Mouse (Mus musculus) left cerebral cortex, adult 9 months (tissue): ENCODE results near the gene Shisal2b.
A peak's percentile ranks its signal among the peaks of the same experiment; 100 is the strongest.
"Not testable (repeated sequence)": the region's sequence is repeated elsewhere in the genome, so short reads cannot be mapped to it uniquely, and the experiment has no call there.

Experiments used
- DNase-seq, 2 experiments: peaks; one replicate each; pipeline ENCODE4 v3.0.0; 2022; ENCODE audit warnings: low spot score in 2 of 2

The Shisal2b gene

DNA sequence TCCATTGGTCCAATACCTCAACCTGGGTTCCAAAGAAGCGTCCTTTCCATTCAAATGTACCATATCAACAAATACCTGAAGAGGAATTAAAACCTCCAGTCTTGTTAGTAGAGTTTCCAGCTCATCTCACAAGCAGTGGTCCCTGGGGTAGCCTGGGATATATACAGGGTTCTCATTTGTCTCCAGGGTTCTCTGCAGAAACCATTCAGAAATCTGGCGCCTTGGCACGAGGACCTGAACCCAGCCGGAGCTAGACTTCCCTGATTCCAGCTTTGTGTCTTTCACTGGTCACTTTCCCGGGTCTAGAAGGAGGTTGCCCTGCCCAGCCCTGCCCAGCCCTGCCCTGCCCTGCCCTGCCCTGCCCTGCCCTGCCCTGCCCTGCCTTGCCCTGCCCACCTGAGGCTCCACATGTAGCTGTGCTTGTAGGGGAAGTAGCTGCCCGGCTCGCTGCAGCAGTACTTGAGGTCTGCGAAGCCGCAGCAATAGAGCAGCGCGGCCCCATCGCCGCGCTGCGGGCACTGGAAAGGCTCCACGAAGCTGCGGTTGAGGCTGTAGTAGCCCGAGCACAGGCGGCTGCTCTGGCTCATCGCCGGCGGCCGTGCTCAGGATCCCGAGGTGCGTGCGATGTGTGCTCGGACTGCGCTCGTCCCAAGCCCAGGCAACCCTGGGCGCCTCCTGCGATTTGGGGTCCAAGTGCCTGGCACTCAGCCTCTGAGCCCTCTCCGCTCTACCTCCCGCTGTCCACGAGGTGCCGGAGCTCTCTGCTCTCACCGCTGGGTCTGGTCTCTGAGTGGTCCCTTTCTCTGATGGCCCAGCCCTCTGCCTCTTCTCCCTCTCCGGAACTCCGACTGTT is at the start of gene Shisal2b:
TSS of gene Shisal2b (minus strand) at position 767 of the 853 bp plus-strand sequence.
- no peak for DNase-seq

DNA sequence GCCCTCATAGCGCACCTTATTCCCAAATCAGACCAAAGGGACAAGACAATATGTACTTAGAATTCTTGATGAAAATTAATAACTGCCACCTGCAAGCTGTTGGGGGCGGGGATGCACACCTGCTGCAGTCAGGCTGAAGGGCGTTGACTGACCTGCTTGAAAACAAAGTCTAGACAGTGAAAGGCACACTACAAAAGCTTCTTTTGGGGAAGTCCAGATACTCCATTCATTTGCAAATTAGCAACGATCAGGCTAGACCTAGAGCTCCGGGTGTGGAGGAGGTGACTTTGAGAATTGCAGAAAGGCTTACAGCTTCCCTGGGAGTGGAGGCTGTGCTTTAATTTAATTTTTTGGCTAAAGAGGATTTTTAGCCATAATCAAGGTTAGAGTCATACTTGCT is 47.9 kb upstream of the Shisal2b start:
- not testable (repeated sequence) for DNase-seq

DNA sequence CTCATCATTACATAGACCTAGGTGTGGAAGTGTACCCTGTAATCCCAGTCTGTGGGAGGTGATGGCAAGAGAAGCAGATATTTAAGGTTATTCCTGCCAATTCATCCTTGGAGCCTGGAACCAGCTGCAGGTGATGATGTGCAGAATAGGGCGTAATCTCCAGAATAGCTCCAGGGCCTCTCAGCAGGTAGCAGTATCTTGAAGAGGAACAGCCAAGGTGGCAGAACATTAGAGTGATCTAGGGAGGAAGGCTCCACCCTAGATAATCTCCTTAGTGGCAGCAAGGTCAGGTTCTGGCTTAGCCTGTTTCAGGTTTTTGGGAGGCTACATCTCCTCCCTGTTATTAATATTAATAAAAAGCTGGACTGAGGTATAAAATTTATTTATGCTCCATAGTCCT is 47.3 kb upstream of the Shisal2b start:
- not testable (repeated sequence) for DNase-seq

DNA sequence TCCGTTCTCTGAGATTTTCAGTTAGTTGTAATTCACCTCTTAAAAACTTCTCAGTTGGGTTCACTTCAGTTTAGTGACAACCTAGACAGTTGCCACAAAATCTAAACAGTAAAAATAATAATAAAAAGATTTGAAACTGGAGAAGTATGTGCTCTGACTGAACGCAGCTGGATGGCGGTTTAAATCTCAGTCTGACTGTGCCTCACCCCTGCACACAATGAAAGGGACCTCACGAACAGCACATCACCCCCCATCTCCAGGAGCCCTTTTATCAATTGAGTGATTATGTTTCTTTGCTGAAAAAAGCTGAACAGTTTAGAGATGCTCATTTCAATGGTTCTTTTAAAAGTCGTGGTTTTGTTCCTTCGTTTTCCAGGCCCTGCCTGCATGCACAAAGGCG is 45.0 kb upstream of the Shisal2b start:
- no peak for DNase-seq

- DNase-seq: no peak
These were observed 31.1 kb upstream of the Shisal2b start for GRCm38 (mm10) chr13:104894771-104895170.

DNA sequence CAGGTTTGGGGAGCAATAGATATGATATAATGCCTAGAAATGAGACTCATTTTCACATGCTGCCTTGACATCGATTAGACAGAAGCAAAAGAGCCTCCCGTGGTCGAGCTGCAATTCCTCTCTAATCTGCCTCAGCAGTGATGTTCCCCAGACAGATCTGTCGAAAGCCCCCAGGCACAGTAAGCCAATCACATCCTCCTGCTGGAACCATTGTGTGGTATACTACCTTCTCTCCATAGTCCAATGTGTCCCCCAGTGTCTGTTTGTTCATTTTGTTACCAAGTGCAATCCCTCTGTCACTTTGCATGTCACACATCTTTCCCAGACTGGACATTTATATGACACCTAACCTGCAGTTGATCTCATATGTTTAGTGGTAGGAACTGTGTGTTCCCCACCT is 28.6 kb upstream of the Shisal2b start:
- DNase-seq: no peak

DNA sequence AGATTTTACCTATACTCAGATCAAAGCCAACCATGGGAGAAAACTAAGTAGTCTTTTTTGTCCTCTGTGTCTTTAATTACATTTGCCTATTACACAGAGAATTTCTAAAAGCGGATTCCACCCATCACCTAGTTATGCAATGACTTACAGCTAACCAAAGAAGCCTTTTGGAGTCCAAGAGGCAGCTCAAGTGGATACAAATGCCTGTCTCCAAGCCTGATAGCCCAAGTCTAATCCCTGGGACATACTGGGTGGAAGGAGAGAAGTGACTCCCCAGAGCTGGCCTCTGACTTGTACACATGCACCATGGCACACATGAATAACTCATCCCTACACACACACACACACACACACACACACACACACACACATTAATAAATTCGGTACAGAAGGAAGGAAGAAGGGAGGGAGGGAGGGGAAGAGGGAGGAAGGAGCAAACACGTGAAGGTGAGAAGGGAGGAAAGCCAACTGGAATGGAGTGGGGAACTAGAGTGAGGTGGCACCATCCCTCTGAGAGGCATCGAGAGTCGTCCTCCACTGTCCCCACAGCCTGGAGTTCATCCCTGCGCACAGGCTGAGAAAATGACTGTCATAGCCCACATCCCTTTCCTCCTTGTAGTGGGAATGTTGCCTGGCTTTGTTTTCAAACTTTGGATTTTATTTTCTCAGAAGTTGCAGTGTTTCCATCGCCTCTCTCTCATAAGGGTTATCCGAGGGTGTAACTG is 22.8 kb upstream of the Shisal2b start:
- DNase-seq: no peak

- DNase-seq: no peak
These were observed 20.0 kb upstream of the Shisal2b start for GRCm38 (mm10) chr13:104883566-104884249.

DNA sequence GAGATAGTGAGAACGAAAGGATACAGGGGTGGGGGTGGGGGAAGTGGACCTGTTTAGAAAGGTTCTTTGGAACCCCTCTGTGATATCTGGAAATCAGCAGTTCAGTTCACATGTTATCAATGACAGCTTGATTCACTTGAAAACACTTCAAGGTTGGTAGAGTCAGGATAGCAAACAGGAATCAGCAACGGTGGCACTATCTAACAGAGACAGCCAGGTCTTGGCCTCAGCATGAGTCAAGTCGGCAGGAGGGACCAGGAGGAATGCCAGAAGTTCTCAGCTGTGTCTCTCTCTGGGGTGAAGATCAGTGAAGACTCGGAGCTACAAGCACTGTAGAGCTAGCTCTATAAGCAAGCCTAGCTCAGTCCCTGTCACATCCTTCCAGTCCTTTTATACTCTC is 14.8 kb upstream of the Shisal2b start:
- no peak for DNase-seq

DNA sequence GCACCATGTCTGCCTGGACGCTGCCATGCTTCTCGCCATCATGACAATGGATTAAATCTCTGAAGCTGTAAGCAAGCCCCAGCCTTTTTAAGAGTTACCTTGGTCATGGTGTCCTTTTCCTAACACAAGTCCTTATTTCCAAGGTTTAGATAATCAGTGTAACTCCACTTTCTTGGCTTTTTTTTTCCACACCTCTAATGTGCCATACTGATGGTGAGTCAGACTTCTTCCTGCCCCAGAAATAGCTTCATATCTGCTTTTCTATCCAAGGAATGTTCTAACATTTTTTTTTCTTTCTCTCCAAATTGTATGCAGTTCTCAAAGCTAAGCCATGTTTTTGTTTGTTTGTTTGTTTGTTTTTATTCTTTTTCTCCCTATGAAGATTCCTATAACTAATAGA is 6.2 kb upstream of the Shisal2b start:
- DNase-seq: no peak

GRCm38 (mm10) chr13:104866726-104867125 is 3.0 kb upstream of the Shisal2b start:
- DNase-seq: no peak

DNA sequence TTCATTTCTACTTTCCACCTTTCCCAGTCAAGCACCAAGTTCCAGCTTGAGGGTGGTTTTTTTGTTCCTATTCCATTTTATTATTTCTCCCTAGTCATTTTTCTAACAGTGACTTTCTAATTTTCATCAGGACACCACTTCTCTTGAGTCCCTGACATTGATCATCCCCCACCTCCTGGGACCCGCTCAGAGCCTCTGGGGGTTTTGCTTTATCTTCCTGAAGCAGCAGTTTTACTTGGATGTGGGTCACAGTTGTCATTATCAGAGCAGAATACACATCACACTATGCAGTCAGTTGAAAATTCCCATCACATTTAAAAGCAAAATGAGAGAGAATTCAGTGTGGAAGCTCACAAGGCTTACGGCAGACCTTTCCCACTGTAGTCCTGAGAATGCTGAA is 10.0 kb downstream of the Shisal2b start:
- DNase-seq: no peak

GRCm38 (mm10) chr13:104843295-104844089 is 20.2 kb downstream of the Shisal2b start:
- no peak for DNase-seq

DNA sequence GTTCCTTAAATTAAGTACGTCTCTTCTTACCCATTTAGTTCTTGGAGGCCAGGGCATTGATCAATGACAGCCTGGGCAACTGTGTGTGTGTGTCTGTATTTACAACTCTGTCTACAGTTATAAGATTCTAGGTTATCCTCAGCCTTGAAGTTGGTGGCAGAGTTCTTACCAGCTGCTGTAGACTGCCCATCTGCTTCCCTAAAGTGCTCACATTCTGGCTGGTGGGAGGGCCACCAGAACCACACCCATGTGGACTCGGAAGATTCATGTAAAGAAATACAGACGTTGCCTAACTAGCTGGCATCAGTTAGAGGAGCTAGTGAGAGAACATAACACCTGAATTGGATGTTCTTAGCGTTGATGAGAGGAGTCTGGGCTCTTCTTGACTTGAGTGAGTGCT is 21.8 kb downstream of the Shisal2b start:
- DNase-seq: no peak

DNA sequence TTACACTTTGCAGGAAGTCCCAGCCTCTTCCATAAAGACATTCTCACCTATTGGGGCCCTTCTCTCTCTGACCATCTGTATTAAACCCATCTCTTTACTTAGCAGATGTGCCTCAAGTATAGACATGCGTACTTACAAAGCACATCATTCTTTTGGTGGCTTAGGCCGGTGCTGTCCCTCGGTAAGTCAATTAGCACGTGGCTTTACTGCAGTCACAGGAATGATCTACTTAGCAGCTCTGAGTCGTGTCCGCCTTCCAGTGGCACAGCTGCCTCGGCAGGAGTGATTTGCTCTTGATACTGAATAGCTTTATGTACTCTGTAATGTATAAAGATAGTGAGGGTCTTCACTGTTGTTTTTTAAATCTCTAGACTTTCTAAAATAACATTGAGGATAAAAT is 26.1 kb downstream of the Shisal2b start:
- no peak for DNase-seq

DNA sequence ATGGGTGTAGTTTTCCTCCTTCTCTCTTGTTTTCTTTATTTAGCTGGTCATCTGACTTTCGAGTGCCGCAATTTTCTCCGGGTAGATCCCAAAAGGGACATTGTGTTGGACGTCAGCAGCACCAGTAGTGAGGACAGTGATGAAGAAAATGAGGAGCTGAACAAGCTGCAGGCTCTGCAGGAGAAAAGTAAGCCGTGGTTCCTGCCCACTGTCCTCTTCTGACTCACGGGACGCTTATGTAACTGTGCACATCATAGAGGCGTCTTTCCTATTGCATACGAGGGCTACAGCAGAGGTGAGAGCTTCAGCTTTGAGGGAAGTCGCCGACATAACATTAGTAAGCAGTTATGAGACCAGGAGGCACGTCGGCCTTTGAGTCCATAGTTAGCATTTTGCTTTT is 30.9 kb downstream of the Shisal2b start:
- DNase-seq: peak in 1 of 2 experiments; percentile 30

- DNase-seq: no peak
These were observed 38.2 kb downstream of the Shisal2b start for GRCm38 (mm10) chr13:104825470-104825869.

GRCm38 (mm10) chr13:104822411-104822838 is 41.3 kb downstream of the Shisal2b start:
- DNase-seq: no peak

GRCm38 (mm10) chr13:104821908-104822307 is 41.8 kb downstream of the Shisal2b start:
- DNase-seq: no peak

DNA sequence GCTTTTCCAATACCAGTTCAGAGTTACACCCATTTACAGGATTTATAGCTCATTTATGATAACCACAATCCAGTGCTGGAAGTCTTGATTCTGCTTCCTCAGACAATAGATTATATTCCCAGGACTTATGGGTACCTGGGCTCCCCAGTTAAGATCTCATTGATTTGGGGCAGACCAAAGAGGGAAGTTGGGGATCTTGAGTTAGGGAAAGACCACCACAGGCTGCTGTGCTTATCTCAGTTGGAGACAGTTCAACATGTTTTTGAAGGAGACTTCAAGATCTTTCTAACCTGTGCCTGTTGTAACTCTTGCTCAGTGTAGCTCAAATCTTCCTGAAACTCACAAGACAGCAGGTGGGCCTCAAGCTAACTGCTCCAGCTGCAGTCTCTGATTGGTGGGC is 42.5 kb downstream of the Shisal2b start:
- DNase-seq: no peak

GRCm38 (mm10) chr13:104817696-104818095 is 46.0 kb downstream of the Shisal2b start:
- DNase-seq: no peak
